Mouse (Mus musculus) heart, postnatal 0 days (tissue): ENCODE results near the gene Tmem204.

Source experiments
- CTCF ChIP-seq: IDR thresholded peaks from 2 replicates; pipeline ENCODE4 v1.5.1; 2016; ENCODE audit warnings: antibody characterized with exemption, control low read depth, low read depth
- EP300 ChIP-seq: IDR thresholded peaks from 2 replicates; pipeline ENCODE4 v1.6.1; 2016; ENCODE audit warnings: antibody characterized with exemption, low read depth

DNA sequence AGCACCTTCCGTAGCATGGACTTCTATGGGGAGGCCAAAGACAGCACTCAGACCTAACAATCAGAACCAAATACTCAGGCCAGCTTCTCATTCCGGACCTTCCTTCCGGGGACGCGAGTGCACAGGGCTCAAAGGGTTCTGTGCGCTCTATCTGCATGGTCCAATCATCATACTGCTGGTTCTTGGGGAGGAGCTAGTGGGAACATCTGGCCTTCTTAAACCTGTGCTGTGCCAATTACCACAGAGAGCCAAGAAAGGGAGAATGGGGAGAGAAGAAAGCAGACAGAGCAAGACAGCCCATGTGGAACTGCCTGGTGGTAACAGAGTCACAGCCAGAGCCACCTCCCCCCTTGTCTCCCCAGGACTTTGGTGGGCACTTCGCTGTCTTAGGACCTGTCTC, 16.8 kb downstream of the Tmem204 start:
- no peak for TF ChIP-seq EP300
- TF ChIP-seq CTCF = no peak
